Mouse (Mus musculus): ENCODE data around the gene Rilp. TPM values are rescaled to one million over a fixed set of nuclear protein-coding genes. Genes with fewer than 3 reads are reported as not detected.

Rilp gene
- total RNA-seq (2021): 1 to 10 TPM; 3.6 to 4.0 TPM
- long read RNA-seq, partial matches to known transcripts: 2 of 5 reads
- long read RNA-seq, other reads (novel, unspliced or antisense): 1 of 5 reads

GRCm38 (mm10) chr11:75509741-75510626 lies at the start of gene Rilp:
Rilp (plus strand) TSS chr11:75510094.
- DNase-seq (ENCODE audit: low spot score in 2 of 2): peak; percentile 72 to 78

GRCm38 (mm10) chr11:75460103-75460843 lies 49.6 kb upstream of the Rilp start:
- DNase-seq (ENCODE audit: low spot score in 2 of 2): peak; percentile 82 to 87

DNA sequence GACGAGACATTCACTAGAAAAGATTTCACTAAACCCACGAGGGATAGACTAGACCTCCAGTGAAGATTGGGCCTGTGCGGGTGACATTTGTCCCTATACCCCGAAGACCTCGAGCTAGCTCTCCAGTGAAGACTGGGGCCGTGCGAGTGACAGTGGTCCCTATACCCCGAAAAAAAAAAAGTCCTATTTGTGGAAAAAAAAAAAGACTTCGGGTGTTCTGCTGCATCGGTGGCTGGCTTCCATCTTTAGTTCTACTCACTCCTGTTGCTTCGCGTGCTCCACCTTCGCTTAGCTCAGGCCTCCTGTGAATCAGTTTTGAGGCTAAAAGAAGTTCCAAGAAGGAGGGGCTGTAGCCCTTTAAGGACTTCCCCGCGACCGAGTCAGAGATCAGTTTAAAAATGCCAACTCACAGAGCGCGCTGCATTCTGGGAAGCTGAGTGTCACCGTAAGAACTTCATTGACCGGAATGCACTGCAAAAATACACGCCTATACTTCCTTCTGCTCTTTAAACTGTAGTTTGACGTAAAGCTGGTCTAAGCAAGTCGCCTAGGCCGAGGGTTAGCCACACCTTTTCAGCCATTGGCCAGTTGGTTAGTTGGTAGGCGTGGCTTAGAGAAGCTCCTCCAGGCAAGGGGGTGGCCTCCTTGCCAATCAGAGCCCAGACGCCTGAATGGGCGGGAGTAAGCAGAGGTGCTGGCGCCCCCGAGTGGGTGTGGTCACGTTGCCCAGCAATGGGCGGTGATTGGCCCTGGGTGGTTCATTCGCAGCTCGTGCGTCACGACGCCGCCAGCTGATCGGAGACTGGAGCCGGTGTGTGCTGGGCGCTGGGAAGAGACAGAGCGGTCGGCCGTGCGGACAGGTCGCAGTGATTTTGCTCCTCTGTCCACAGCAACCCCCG lies 48.8 kb upstream of the Rilp start, which contains the start of gene Tlcd2:
Gene Tlcd2 (plus strand): TSS at position 872 of the 899 bp plus-strand sequence.
- peak; percentile 98 to 99 for DNase-seq (ENCODE audit: low spot score in 2 of 2)

DNA sequence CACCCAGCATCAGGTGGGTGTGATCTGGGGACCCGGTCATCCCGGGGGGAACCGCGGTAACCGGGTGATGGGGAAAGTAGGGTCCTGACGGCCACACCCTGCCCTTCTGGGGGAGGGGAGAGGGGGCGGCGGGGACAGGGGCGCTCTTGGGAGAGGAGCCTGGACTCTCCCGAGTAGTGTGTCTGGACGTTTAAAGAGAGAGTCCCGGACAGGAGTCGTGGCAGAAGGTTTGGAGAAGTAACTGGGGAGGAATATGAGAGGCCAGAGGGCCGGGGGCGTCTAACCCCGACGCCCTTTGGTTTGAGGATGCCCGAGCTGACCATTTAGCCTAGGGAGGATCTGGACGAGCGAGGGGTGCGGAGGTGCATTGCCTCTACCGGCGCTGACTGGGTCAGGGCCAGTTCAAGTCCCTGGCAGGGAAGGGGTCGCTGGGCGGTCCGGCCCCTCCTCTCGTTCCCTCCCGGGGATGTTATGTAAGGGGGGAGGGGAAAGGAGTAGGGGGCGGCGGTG lies 48.1 kb upstream of the Rilp start:
- DNase-seq (ENCODE audit: low spot score in 2 of 2): peak in 1 of 2 experiments; percentile 53

DNA sequence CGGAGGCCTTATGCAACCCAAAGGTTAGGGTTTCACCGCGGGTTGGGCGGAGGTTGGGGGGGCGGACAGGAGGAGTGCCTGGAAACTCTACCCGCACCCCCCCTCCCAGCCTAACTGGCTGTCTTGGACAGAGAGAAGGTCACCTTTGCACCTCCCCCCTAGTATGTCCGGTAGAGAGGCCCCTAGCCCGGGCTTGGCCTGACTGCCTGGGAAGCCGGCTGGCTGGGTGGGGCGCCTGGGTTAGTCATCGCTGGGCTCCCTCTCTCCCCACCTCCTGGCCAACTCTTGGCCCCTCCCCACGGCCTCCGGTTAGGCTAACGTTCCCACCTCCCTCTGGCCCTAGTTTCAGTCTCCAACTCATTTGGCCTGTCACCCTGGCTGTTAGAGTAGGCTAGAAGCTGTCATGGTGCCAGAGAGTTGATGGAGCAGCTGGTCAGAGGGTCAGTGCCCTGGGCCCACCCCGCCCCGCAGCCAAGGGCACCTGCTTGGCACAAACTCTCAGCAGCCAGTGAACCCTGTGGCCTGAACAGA lies 47.6 kb upstream of the Rilp start:
- DNase-seq (ENCODE audit: low spot score in 2 of 2): peak; percentile 48 to 56

DNA sequence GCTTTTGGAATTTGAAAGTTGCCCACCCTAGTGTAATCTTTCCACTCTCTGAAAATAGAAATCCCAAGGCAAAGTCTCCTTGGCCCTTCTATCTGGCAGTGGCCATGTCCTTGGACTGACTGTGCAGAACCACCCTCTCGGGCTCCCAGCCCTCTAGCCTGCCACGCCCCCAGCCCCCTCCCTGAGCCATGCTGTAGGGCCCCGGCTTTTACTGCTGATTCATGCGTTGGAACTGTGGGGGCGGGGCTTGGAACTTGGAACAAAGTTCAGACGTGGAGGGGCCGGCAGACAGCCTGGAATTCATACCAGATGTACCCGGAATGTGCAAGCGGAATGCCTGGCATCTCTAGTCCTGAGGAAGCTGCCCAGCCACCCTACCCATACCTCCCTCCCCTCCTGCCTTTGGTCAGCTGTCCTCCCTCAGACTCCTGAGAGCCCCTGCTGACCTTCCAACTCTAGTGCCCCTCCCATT lies 47.0 kb upstream of the Rilp start:
- DNase-seq (ENCODE audit: low spot score in 2 of 2): peak; percentile 60 to 75

DNA sequence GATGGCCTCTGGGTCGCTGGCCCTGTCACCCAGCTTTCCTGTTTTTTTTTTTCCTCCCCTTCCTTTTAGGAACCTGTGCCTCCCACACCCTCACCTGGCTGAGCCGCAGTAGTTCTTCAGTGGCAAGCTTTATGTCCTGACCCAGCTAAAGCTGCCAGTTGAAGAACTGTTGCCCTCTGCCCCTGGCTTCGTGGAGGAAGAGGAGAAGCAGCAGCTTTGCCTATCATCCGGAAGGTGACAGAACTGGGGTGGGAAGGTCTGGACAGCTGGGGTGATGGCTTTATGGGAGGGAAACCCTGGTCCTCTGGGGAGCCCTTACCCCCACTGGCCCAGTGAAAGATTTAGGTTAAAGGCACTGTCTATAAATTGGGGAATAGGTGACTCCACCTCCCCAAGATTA lies 46.3 kb upstream of the Rilp start:
- DNase-seq (ENCODE audit: low spot score in 2 of 2): no peak

DNA sequence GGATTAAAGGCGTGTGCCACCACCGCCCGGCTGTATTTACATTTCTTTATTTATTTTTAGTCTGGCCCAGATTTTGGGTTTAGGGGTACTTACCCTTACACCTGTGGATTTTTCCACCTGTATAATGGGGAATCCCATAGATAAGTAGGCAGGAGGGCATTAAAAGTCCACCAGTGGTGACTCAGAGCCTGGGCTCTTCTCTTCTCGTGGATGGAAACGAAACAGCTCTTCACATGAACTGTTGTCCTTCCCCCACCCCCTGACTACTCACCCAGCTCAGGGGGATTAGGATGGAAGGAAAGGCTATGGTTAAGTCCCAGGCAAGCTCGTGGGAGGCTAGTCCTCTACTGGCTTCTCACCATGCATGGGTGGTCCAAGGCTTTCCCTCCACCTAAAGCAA lies 45.5 kb upstream of the Rilp start:
- DNase-seq (ENCODE audit: low spot score in 2 of 2): no peak

GRCm38 (mm10) chr11:75465051-75465450 lies 44.8 kb upstream of the Rilp start:
- DNase-seq (ENCODE audit: low spot score in 2 of 2): no peak

- no peak for DNase-seq (ENCODE audit: low spot score in 2 of 2)
Observed at GRCm38 (mm10) chr11:75466731-75467505, 43.0 kb upstream of the Rilp start.

- peak in 1 of 2 experiments; percentile 20 for DNase-seq (ENCODE audit: low spot score in 2 of 2)
Observed at GRCm38 (mm10) chr11:75467512-75468215, 42.2 kb upstream of the Rilp start.

GRCm38 (mm10) chr11:75468410-75468809 lies 41.5 kb upstream of the Rilp start:
- DNase-seq (ENCODE audit: low spot score in 2 of 2): no peak

GRCm38 (mm10) chr11:75469261-75469660 lies 40.6 kb upstream of the Rilp start:
- DNase-seq (ENCODE audit: low spot score in 2 of 2): no peak

DNA sequence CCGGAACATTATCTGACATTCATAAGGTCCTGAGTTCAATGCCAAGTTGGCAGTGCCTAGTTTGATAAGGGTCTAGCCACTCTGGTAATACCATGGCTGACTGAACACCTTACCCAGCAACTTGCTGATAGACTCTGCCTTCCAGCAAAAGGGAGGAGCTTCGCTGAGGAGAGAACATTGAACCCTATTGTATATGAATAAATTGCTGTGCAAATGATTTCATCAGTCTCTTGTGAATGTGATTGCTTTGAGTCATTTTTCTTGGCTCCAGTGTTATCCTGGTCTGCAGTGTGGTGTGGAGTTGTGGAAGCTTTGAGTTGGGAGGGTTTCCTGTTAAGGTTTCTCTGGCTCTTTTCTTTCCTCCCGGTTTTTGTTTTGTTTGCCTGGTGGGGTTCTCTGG lies 39.2 kb upstream of the Rilp start:
- DNase-seq (ENCODE audit: low spot score in 2 of 2): no peak

GRCm38 (mm10) chr11:75472469-75473081 lies 37.3 kb upstream of the Rilp start:
- no peak for DNase-seq (ENCODE audit: low spot score in 2 of 2)

DNA sequence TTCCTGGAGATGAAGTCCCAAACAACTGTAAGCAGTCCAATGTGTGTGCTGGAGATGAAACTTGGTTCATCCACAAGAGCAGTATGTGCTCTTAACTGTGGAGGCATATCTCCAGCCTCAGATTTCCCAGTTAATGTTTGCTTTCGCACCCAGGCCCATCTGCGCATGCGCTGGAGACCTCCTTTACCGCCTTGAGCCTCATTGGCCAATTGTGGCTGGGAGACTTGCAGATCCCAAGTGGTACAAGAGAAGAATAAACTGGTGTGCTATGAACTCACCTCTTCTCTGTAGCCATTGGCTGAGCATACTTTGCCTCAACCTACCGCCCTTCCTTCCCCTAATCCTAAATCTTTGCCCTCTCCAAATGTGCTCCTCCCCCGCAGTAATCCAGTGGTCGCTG lies 36.5 kb upstream of the Rilp start:
- no peak for DNase-seq (ENCODE audit: low spot score in 2 of 2)

DNA sequence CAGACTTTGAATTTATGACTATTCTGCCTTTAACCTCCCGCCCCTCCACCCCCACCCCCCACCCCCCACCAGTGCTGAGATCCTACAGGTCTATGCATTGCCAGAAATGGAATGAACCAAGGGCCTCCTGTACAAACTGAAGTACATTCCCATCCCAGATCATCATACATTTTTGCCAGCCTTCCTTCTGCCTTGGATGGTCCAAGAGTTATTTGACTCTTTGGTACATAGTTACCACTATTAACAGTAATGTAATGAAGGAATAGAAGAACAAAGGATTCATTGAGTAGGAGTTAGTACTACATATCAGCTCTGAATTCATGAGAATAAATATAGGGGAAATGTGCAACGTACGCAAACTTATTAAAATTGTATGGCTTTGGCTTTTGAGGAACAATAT lies 23.7 kb upstream of the Rilp start:
- DNase-seq (ENCODE audit: low spot score in 2 of 2): no peak

- DNase-seq (ENCODE audit: low spot score in 2 of 2): peak; percentile 98 to 99
Observed at GRCm38 (mm10) chr11:75486601-75487285, 23.2 kb upstream of the Rilp start, which contains the start of gene Prpf8. Prpf8 (plus strand) TSS chr11:75486816.

All from layer of hippocampus, postnatal 10 days (tissue).